Mouse (Mus musculus) small intestine, adult 2 months (tissue): ENCODE results near the gene Cela1. TPM values are rescaled to one million over a fixed set of nuclear protein-coding genes. Genes with fewer than 3 reads are reported as not detected.
A peak's percentile ranks its signal among the peaks of the same experiment; 100 is the strongest.

ENCODE experiments used
- H3K27ac ChIP-seq: fragments of 200-500 bp; 2 replicates; pipeline ENCODE4 v1.5.1; 2012; ENCODE audit warnings: low read depth, low read length, control low read depth, inconsistent platforms; ENCODE audit not compliant: insufficient read depth
- H3K27me3 ChIP-seq: fragments of 200-500 bp; 2 replicates; pipeline ENCODE4 v1.6.1; 2012; ENCODE audit warnings: mild to moderate bottlenecking, moderate library complexity, low read length, inconsistent platforms; ENCODE audit not compliant: control insufficient read depth, insufficient read depth
- H3K36me3 ChIP-seq: fragments of 200-500 bp; 2 replicates; pipeline ENCODE4 v1.6.1; 2012; ENCODE audit warnings: mild to moderate bottlenecking, low read length, control low read depth, inconsistent platforms; ENCODE audit not compliant: control insufficient read depth, insufficient read depth
- H3K4me1 ChIP-seq: fragments of 200-500 bp; 2 replicates; pipeline ENCODE4 v1.6.1; 2012; ENCODE audit warnings: low read length, inconsistent platforms, mixed read lengths; ENCODE audit not compliant: control insufficient read depth, insufficient read depth, insufficient read length
- H3K4me3 ChIP-seq: fragments of 200-500 bp; 2 replicates; pipeline ENCODE4 v1.5.1; 2012; ENCODE audit warnings: low read depth, mild to moderate bottlenecking, control low read depth, inconsistent platforms, low read length, moderate library complexity
- CTCF ChIP-seq: fragments of 200-500 bp; IDR thresholded peaks from 2 replicates; pipeline ENCODE4 v1.5.1; 2012; ENCODE audit warnings: low read depth, mild to moderate bottlenecking, control low read depth, inconsistent platforms, low read length, moderate library complexity, mixed read lengths; ENCODE audit not compliant: insufficient replicate concordance, insufficient read length; ENCODE audit errors: extremely low read depth
- POLR2A ChIP-seq: fragments of 200-500 bp; IDR thresholded peaks from 2 replicates; pipeline ENCODE4 v1.6.1; 2012; ENCODE audit warnings: low read depth, mild to moderate bottlenecking, control low read depth, inconsistent platforms, low read length, moderate library complexity
- WGBS: fragments of 180-500 bp; shearing (Covaris S2); methylation state at CpG from one replicate; pipeline ENCODE4 v1.1.7; 2018; 5-methylcytosine and 5-hydroxymethylcytosine counted together
- polyA plus RNA-seq: library from polyadenylated mRNA; depleted of rRNA; stranded (reverse); fragments of >200 nt; gene quantifications from 2 replicates; pipeline ENCODE4 v1.2.3, GENCODE M21; 2012; rRNA removed

The Cela1 gene
- polyA plus RNA-seq, 1 experiment = 55.9 TPM

GRCm38 (mm10) chr15:100630126-100630525 is 57.6 kb downstream of the Cela1 start:
- Histone ChIP-seq H3K27ac (no peak overlapping the region), H3K4me1 (peaks cover 23% of the 10 kb centered on the region), H3K27me3 (no peaks in the 10 kb centered on the region), H3K4me3 (no peak overlapping the region), H3K36me3 (peaks cover 8% of the 10 kb centered on the region; the same call in 1 of the 2 replicates)
- WGBS = 92% methylated on average over 3 of the region's 3 CpGs
- TF ChIP-seq CTCF = no peak
- TF ChIP-seq POLR2A = no peak

GRCm38 (mm10) chr15:100628797-100629196 is 58.9 kb downstream of the Cela1 start:
- H3K4me3 ChIP-seq = no peak overlapping the region
- WGBS = 54% methylated on average over 7 of the region's 7 CpGs
- no peak for TF ChIP-seq CTCF
- TF ChIP-seq POLR2A = no peak
- no peaks in the 10 kb centered on the region for H3K27me3 ChIP-seq
- H3K4me1 ChIP-seq = peaks cover 21% of the 10 kb centered on the region
- peaks cover 10% of the 10 kb centered on the region; the same call in 1 of the 2 replicates for H3K36me3 ChIP-seq
- no peak overlapping the region for H3K27ac ChIP-seq

- TF ChIP-seq POLR2A (no peak), CTCF (no peak)
- H3K27ac ChIP-seq = peak overlapping the region; percentile 52
These were observed 59.8 kb downstream of the Cela1 start for GRCm38 (mm10) chr15:100627774-100628370.

GRCm38 (mm10) chr15:100627287-100627686 is 60.4 kb downstream of the Cela1 start:
- Histone ChIP-seq H3K36me3 (peaks cover 14% of the 10 kb centered on the region; the same call in 1 of the 2 replicates), H3K27me3 (no peaks in the 10 kb centered on the region), H3K4me1 (peaks cover 13% of the 10 kb centered on the region; the same call in 1 of the 2 replicates), H3K27ac (peak overlapping the region; percentile 52), H3K4me3 (no peak overlapping the region)
- 18% methylated on average over 10 of the region's 10 CpGs for WGBS
- TF ChIP-seq POLR2A = no peak

More at GRCm38 (mm10) chr15:100627774-100628370, 59.8 kb downstream of the Cela1 start:
- Histone ChIP-seq H3K36me3 (peaks cover 10% of the 10 kb centered on the region; the same call in 1 of the 2 replicates), H3K4me3 (no peak overlapping the region), H3K27me3 (no peaks in the 10 kb centered on the region), H3K4me1 (peaks cover 18% of the 10 kb centered on the region; the same call in 1 of the 2 replicates)
- WGBS = 23% methylated on average over 11 of the region's 11 CpGs

- H3K4me1 ChIP-seq = peaks cover 10% of the 10 kb centered on the region; the same call in 1 of the 2 replicates
- H3K4me3 ChIP-seq = no peak overlapping the region
- H3K36me3 ChIP-seq = peaks cover 29% of the 10 kb centered on the region
- no peaks in the 10 kb centered on the region for H3K27me3 ChIP-seq
- no peak overlapping the region for H3K27ac ChIP-seq
- TF ChIP-seq POLR2A (no peak), CTCF (no peak)
- 94% methylated on average over 3 of the region's 3 CpGs for WGBS
These were observed 63.3 kb downstream of the Cela1 start for GRCm38 (mm10) chr15:100624435-100624834.

Other genes starting within 250 kb of the Cela1 start
- gene Letmd1, start 218.9 kb downstream of the Cela1 start, polyA plus RNA-seq = 16.3 and 26.1 TPM in 2 replicates
- 0.62 and 0.96 TPM in 2 replicates for gene Csrnp2, start 192.4 kb downstream of the Cela1 start, polyA plus RNA-seq
- gene Tfcp2, start 135.9 kb downstream of the Cela1 start, polyA plus RNA-seq = 1.7 and 2.1 TPM in 2 replicates
- 7.2 and 12.0 TPM in 2 replicates for gene Pou6f1, start 87.9 kb downstream of the Cela1 start, polyA plus RNA-seq
- gene Dazap2, start 72.6 kb downstream of the Cela1 start, polyA plus RNA-seq = 597 and 1,087 TPM in 2 replicates
- 154 and 384 TPM in 2 replicates for gene Smagp, start 51.0 kb downstream of the Cela1 start, polyA plus RNA-seq
- 6.6 and 13.0 TPM in 2 replicates for gene Bin2, start 18.4 kb downstream of the Cela1 start, polyA plus RNA-seq
- 35.2 and 73.0 TPM in 2 replicates for gene Galnt6, start 41.5 kb upstream of the Cela1 start, polyA plus RNA-seq
- 0.51 and 0.98 TPM in 2 replicates for gene Slc4a8, start 73.8 kb upstream of the Cela1 start, polyA plus RNA-seq
- 0.06 and 1.5 TPM in 2 replicates for gene Scn8a, start 181.9 kb upstream of the Cela1 start, polyA plus RNA-seq